Mouse (Mus musculus): ENCODE results near the gene Rnaset2a. TPM values are rescaled to one million over a fixed set of nuclear protein-coding genes. Genes with fewer than 3 reads are reported as not detected.
"Not testable (repeated sequence)": the region's sequence is repeated elsewhere in the genome, so short reads cannot be mapped to it uniquely, and the experiment has no call there.

Rnaset2a gene
- polyA plus RNA-seq, 1 experiment from 2014 or later: 8.3 TPM

DNA sequence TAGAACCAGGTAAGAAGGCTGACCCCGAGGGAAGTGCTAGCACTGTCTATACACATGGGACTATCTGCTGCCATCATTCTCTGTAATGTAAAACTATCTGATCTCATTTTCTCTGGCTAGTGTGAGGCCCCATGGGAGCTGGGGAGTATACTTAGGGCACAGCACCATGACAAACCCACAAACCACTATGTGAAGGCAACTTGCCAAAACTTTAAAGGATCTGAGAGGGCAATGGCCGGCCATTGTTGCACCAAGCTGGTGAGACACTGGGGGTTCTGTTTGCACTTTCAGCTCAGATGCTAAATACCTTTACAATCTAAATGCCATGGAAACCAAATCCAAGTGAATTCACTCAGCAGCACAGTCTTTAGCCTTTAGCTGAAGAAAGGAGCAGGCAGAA lies 78.0 kb downstream of the Rnaset2a start:
- WGBS: 52% methylated on average over 1 of the region's 2 CpGs
- not testable (repeated sequence) for H3K4me1 ChIP-seq (ENCODE audit: control insufficient read depth, insufficient read depth, low read length); H3K4me3 ChIP-seq (ENCODE audit: low read depth, low read length); H3K4me2 ChIP-seq (ENCODE audit: low read depth, low read length); H3K9ac ChIP-seq (replicated peaks; ENCODE audit: low read depth, low read length); H3K36me3 ChIP-seq (ENCODE audit: control insufficient read depth, insufficient read depth, low read length); H3K27ac ChIP-seq (ENCODE audit: low read depth, low read length); H3K27me3 ChIP-seq (ENCODE audit: control insufficient read depth, insufficient read depth, low read length); H3K9me3 ChIP-seq (ENCODE audit: control insufficient read depth, low read length)
- ATAC-seq (ENCODE audit: low read depth): peak; percentile 54; the same call in 1 of the 2 replicates

Other genes with a start within 250 kb of the Rnaset2a start
- 0.42 and 0.54 TPM in 2 replicates for gene Tagap, start 222.1 kb downstream of the Rnaset2a start, polyA plus RNA-seq (2014; fragmentation: Nextera tagmentation; extraction: Ambion mirVana)
- 88.1 and 93.2 TPM in 2 replicates for gene Rsph3a, start 202.5 kb downstream of the Rnaset2a start, polyA plus RNA-seq (2014; fragmentation: Nextera tagmentation; extraction: Ambion mirVana)
- gene Gm49673, start 309 bp downstream of the Rnaset2a start, polyA plus RNA-seq (2014; fragmentation: Nextera tagmentation; extraction: Ambion mirVana): 0.33 TPM in 1 of 2 replicates, not detected in the other
- gene Fgfr1op, start 17.4 kb upstream of the Rnaset2a start, polyA plus RNA-seq (2014; fragmentation: Nextera tagmentation; extraction: Ambion mirVana): 30.9 and 34.9 TPM in 2 replicates
- gene Ccr6, start 87.9 kb upstream of the Rnaset2a start, polyA plus RNA-seq (2014; fragmentation: Nextera tagmentation; extraction: Ambion mirVana): not detected in 2 replicates
- gene Mpc1, start 134.8 kb upstream of the Rnaset2a start, polyA plus RNA-seq (2014; fragmentation: Nextera tagmentation; extraction: Ambion mirVana): 408 and 480 TPM in 2 replicates
- 149 and 195 TPM in 2 replicates for gene Sft2d1, start 163.0 kb upstream of the Rnaset2a start, polyA plus RNA-seq (2014; fragmentation: Nextera tagmentation; extraction: Ambion mirVana)
- 17.0 and 20.6 TPM in 2 replicates for gene Prr18, start 189.4 kb upstream of the Rnaset2a start, polyA plus RNA-seq (2014; fragmentation: Nextera tagmentation; extraction: Ambion mirVana)
- gene T2, start 207.9 kb upstream of the Rnaset2a start, polyA plus RNA-seq (2014; fragmentation: Nextera tagmentation; extraction: Ambion mirVana): 0.81 and 0.96 TPM in 2 replicates

All from neural tube, embryonic 14.5 days (tissue).